Mouse (Mus musculus) gonadal fat pad, adult 2 months (tissue): ENCODE measurements around the gene Raly. TPM values are rescaled to one million over a fixed set of nuclear protein-coding genes. Genes with fewer than 3 reads are reported as not detected.

ENCODE experiments used
- polyA plus RNA-seq: library from polyadenylated mRNA; depleted of rRNA; stranded (reverse); fragments of >200 nt; gene quantifications from 2 replicates; pipeline ENCODE4 v1.2.3, GENCODE M21; 2012; rRNA removed

Raly gene
- polyA plus RNA-seq, 1 experiment, result 152 TPM

Other genes with a start within 250 kb of the Raly start
- 1.9 and 5.3 TPM in 2 replicates for gene 1700003F12Rik, start 244.0 kb upstream of the Raly start, polyA plus RNA-seq
- 0.18 and 0.30 TPM in 2 replicates for gene Actl10, start 239.3 kb upstream of the Raly start, polyA plus RNA-seq
- 3.2 and 4.9 TPM in 2 replicates for gene Necab3, start 232.2 kb upstream of the Raly start, polyA plus RNA-seq
- 6.4 and 7.3 TPM in 2 replicates for gene E2f1, start 221.2 kb upstream of the Raly start, polyA plus RNA-seq
- gene Pxmp4, start 187.4 kb upstream of the Raly start, polyA plus RNA-seq, result 47.5 and 68.3 TPM in 2 replicates
- 3.9 and 4.4 TPM in 2 replicates for gene Zfp341, start 177.8 kb upstream of the Raly start, polyA plus RNA-seq
- 0.81 and 2.0 TPM in 2 replicates for gene 4930519P11Rik, start 177.7 kb upstream of the Raly start, polyA plus RNA-seq
- gene Chmp4b, start 139.4 kb upstream of the Raly start, polyA plus RNA-seq, result 111 and 177 TPM in 2 replicates
- gene Gm14214, start 21.1 kb upstream of the Raly start, polyA plus RNA-seq, result not detected in 2 replicates
- gene a, start 306 bp downstream of the Raly start, polyA plus RNA-seq, result 0.39 TPM in 1 of 2 replicates, not detected in the other
- 15.8 and 17.9 TPM in 2 replicates for gene Eif2s2, start 101.8 kb downstream of the Raly start, polyA plus RNA-seq
- 0.28 and 0.61 TPM in 2 replicates for gene Gm14226, start 227.2 kb downstream of the Raly start, polyA plus RNA-seq